Mouse (Mus musculus) retina, postnatal 7 days (tissue): ENCODE measurements around the gene Slc35g3.
A peak's percentile ranks its signal among the peaks of the same experiment; 100 is the strongest.

Experiments used
- DNase-seq: peaks from one replicate; pipeline ENCODE4 v3.0.0-alpha.2; 2012; ENCODE audit warnings: low read depth, low spot score

Gene Slc35g3

GRCm38 (mm10) chr11:69787306-69787705, 25.5 kb upstream of the Slc35g3 start:
- no peak for DNase-seq

GRCm38 (mm10) chr11:69784793-69785272, 23.1 kb upstream of the Slc35g3 start:
- DNase-seq, result no peak

- no peak for DNase-seq
Observed at GRCm38 (mm10) chr11:69781828-69782227, 20.1 kb upstream of the Slc35g3 start.

DNA sequence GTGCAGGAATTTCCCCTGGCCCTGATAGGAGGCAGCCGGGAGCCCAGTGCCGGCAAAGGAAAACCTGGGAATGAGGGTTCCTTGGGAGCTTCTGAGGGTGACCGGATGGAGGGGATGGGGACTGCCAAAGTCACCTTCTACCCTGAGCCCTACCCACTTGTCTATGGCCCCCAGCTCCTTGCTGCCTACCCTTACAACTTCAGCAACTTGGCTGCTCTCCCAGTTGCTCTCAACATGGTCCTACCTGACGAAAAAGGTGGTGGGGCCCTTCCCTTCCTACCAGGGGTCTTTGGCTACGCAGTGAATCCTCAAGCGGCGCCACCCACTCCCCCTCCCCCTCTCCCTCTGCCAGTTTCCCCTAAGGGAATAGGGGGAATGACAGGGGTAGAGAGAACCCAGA, 17.2 kb upstream of the Slc35g3 start:
- DNase-seq, result no peak

DNA sequence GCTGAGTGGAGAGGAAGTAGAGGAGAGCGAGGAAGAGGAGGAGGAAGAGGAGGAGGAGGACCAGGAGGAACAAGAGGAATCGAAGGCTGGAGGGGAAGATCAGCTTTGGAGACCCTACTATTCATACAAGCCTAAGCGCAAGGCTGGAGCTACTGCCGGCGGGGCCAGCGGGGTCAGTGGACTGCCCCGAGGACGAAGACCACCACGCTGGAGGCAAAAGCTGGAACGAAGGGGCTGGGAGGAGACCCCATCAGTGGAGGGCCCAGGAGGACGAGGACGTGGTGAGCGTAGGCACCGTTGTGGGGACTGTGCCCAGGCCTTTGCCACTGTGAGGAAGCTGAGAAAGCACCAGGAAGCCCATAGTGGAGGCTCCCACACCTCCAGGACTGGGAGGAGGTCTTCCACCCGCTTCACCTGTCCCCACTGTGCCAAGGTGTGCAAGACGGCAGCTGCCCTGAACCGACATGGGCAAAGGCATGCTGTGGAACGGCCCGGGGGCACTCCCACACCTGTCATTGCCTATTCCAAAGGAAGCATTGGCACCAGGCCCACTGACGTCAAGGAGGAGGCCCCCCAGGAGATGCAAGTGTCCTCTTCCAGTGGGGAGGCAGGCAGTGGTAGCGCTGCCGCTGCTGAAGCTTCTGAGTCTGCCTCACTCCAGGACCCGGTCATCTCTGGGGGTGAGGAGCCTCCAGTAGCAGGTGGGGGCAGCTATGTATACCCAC, 16.7 kb upstream of the Slc35g3 start:
- DNase-seq, result no peak

DNA sequence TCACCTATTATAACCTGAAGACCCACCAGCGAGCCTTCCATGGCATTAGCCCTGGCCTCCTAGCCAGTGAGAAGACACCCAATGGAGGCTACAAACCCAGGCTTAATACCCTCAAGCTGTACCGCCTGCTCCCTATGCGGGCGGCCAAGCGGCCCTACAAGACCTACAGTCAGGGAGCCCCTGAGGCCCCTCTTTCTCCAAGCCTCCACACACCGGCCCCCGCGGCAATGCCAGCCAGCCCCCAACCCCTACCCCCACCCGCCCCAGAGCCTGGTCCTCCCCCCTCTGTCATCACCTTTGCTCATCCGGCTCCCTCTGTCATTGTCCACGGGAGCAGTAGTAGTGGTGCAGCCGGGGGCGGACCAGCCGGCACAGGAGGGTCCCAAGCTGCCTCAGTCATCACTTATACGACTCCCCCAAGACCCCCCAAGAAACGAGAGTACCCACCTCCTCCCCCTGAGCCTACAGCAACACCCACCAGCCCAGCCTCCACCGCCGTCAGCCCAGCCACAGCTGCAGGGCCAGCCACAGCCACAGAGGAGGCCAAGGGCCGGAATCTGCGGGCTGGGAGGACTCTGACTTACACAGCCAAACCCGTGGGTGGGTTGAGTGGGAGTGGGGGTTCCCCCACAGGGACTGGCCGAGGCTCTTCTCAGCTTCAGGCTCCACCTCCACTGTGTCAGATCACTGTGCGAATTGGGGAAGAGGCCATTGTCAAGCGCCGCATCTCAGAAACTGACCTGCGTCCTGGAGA, 15.9 kb upstream of the Slc35g3 start:
- no peak for DNase-seq

GRCm38 (mm10) chr11:69776488-69776887, 14.7 kb upstream of the Slc35g3 start:
- DNase-seq, result no peak

GRCm38 (mm10) chr11:69775716-69776115, 13.9 kb upstream of the Slc35g3 start:
- DNase-seq, result no peak

GRCm38 (mm10) chr11:69774961-69775360, 13.2 kb upstream of the Slc35g3 start:
- no peak for DNase-seq

DNA sequence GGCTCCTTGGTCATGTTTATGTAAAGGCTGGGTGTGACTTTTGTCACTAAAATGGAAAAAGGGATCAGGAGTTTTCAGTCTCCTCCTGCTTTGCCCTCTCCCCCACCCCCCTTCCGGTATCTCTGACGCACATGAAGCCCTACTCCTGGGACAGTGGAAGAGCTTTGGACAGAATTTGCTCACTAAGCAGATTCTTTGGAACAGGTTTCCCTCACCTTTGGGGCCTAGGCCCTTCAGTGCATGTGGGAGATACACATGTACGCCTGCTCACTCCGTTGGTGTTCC, 5.8 kb upstream of the Slc35g3 start:
- no peak for DNase-seq

DNA sequence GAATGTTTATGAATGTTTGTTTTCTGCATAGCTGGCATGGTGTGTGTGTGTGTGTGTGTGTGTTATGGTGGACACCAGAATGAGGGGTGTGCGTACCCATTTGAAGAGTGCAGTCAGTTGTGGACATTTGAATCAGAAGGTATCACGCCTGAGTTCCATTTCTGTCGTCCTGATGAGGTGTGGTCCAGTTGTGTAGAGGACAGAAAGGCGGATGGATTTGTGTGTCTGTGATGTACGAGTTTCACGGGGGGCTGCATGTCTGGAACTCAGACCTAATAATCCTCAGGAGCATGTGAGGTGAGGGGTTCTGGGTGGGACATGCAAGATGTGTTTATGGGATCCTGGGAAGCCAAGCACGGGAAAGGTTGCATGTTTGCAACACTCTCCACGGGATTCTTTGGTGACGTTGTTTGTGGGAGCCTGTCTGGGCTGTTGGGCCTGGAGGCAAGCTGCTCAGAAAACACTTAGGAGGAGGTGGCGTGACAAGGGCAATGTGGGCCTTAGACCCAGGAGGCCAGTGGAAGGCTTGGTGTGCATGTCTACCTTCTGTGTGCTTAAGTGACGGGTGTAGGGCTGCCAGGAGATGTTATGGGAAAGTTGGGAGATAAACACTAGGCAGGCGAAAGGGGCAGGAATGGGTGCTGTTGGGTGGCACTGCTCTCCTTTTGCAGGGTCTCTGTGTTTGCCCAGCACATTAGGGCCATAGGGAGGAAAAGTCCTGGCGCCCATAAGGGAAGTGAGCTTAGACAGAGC, 5.3 kb upstream of the Slc35g3 start:
- DNase-seq, result no peak

- peak; percentile 49 for DNase-seq
Observed at GRCm38 (mm10) chr11:69766126-69766609, 4.4 kb upstream of the Slc35g3 start.

GRCm38 (mm10) chr11:69765221-69766125, 3.7 kb upstream of the Slc35g3 start, which contains the start of gene Zbtb4:
Gene Zbtb4 (plus strand): TSS chr11:69765912.
- DNase-seq, result no peak

GRCm38 (mm10) chr11:69763551-69763950, 1.8 kb upstream of the Slc35g3 start:
- no peak for DNase-seq

GRCm38 (mm10) chr11:69760901-69761200, 917 bp downstream of the Slc35g3 start:
- DNase-seq, result no peak

GRCm38 (mm10) chr11:69760160-69760900, 1.4 kb downstream of the Slc35g3 start:
- no peak for DNase-seq

GRCm38 (mm10) chr11:69758971-69759721, 2.6 kb downstream of the Slc35g3 start:
- peak; percentile 50 for DNase-seq

- DNase-seq, result peak; percentile 98
Observed at GRCm38 (mm10) chr11:69758478-69758970, 3.2 kb downstream of the Slc35g3 start, which contains the start of gene Polr2a. Gene Polr2a (minus strand): TSS chr11:69758637.

DNA sequence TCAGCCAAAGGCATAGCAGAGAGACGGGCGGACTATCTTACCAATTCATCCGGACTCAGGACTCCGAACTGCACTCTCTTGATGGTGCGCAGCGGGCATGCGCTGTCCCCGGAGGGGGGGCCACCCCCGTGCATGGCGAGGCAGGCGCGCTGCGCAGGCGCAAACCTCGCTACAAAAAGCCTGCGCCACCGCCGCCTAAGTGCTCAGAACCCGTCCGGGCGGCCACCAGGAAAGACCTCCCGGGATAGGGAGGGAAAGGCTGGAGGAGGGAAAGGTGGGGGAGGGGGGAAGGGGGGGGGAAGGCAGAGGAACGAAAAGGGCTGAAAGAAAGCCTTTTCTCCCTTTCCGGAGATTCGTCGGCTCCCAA, 3.7 kb downstream of the Slc35g3 start:
- peak; percentile 93 for DNase-seq
